ENCODE assay signal across 11 mouse cellular contexts in the genomic region with DNA sequence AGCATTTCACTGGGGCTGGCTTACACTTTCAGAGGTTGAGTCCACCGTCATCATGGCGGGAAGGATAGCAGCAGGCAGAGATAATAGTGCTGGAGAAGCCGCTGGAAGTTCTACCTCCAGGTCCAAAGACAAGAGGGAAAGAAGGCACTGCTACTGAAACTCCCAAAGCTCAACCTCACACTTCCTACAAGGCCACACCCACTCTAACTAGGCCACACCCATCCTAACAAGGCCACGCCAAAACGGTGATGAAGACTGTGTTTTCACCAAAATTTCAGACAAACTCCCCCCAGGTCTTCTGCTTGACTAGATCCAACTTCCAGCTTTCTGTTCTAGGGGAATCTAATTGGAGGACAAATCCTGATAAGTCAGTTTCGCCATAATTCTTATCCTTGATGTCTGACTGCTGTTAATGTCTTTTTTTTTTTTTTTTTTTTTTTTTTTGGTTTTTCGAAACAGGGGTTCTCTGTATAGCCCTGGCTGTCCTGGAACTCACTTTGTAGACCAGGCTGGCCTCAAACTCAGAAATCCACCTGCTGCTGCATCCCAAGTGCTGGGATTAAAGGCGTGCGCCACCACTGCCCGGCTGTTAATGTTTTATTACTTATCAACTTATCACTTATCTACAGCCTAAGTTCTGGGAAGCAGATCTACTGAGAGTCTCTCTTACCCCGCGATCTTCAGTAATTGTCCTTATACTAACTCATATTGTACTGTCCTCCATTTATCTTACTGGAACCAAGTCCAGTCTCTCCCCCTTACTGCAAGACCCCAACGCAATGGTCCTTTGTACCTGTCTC. TPM values are rescaled to one million over a fixed set of nuclear protein-coding genes. Genes with fewer than 3 reads are reported as not detected.
A peak's percentile ranks its signal among the peaks of the same experiment; 100 is the strongest.
DNase-seq lines count a peak whose midpoint lies in the region; ATAC-seq and TF ChIP-seq lines count a peak whose summit lies in the region.
"Had no signal": no experiment of that assay in that cellular context is flagged by ENCODE, and none has a peak within 500 bp of the region (broad histone marks: within the 10 kb centered on the region; RNA-seq: fewer than 3 reads in every experiment).

No protein-coding gene starts in this region.

- no peak for TF ChIP-seq CTCF in stomach, postnatal 0 days (IDR thresholded peaks at IDR 0.05; ENCODE audit: low read depth)

- peaks cover 7% of the 10 kb centered on the region; the same call in 1 of the 2 replicates for H3K4me1 ChIP-seq in heart, embryonic 11.5 days (ENCODE audit: control insufficient read depth, insufficient read depth, low read length)
- peaks cover 4% of the 10 kb centered on the region; the same call in 1 of the 2 replicates for H3K4me1 ChIP-seq in stomach, embryonic 15.5 days
- peaks cover 2% of the 10 kb centered on the region; the same call in 1 of the 2 replicates for H3K4me1 ChIP-seq in stomach, postnatal 0 days (replicated peaks; ENCODE audit: control insufficient read depth, insufficient read depth)
- H3K4me1 ChIP-seq in liver, embryonic 13.5 days (replicated peaks): peaks cover 35% of the 10 kb centered on the region

- no peaks in the 10 kb centered on the region for H3K27me3 ChIP-seq in heart, embryonic 11.5 days (ENCODE audit: control insufficient read depth, insufficient read depth, low read length)
- no peaks in the 10 kb centered on the region for H3K27me3 ChIP-seq in stomach, embryonic 15.5 days (replicated peaks)
- H3K27me3 ChIP-seq in stomach, postnatal 0 days (ENCODE audit: control insufficient read depth, insufficient read depth, low read length): no peaks in the 10 kb centered on the region
- H3K27me3 ChIP-seq in liver, embryonic 13.5 days: no peaks in the 10 kb centered on the region
- H3K27me3 ChIP-seq: Patski had no signal

- no peak for TF ChIP-seq EP300 in stomach, postnatal 0 days (optimal IDR thresholded peaks at IDR 0.05)

- peak overlapping the region; percentile 97; the same call in 1 of the 2 replicates for H3K4me3 ChIP-seq in heart, embryonic 11.5 days (ENCODE audit: low read depth, low read length)
- H3K4me3 ChIP-seq in stomach, embryonic 15.5 days (replicated peaks): peak overlapping the region; percentile 100; the same call in 1 of the 2 replicates
- no peak overlapping the region for H3K4me3 ChIP-seq in stomach, postnatal 0 days (ENCODE audit: low read depth, low read length)
- H3K4me3 ChIP-seq in liver, embryonic 13.5 days (replicated peaks): peak overlapping the region; percentile 96

- peaks cover 5% of the 10 kb centered on the region for H3K36me3 ChIP-seq in heart, embryonic 11.5 days (ENCODE audit: control insufficient read depth, insufficient read depth, low read length)
- H3K36me3 ChIP-seq in stomach, embryonic 15.5 days: no peaks in the 10 kb centered on the region; the same call in 1 of the 2 replicates
- H3K36me3 ChIP-seq in stomach, postnatal 0 days (ENCODE audit: control insufficient read depth, insufficient read depth, low read length): peaks cover 6% of the 10 kb centered on the region; the same call in 1 of the 2 replicates
- peaks cover 22% of the 10 kb centered on the region for H3K36me3 ChIP-seq in liver, embryonic 13.5 days

- no peaks in the 10 kb centered on the region for H3K9me3 ChIP-seq in heart, embryonic 11.5 days (replicated peaks; ENCODE audit: control insufficient read depth, low read length)
- H3K9me3 ChIP-seq in stomach, embryonic 15.5 days: no peaks in the 10 kb centered on the region
- no peaks in the 10 kb centered on the region for H3K9me3 ChIP-seq in stomach, postnatal 0 days (ENCODE audit: control insufficient read depth, low read length)
- no peaks in the 10 kb centered on the region for H3K9me3 ChIP-seq in liver, embryonic 13.5 days (replicated peaks)

- no peak overlapping the region for H3K4me2 ChIP-seq in heart, embryonic 11.5 days
- 0 out of 2 replicates have a peak overlapping the region, but pooled peaks have one; percentile 95 for H3K4me2 ChIP-seq in stomach, embryonic 15.5 days
- no peak overlapping the region for H3K4me2 ChIP-seq in stomach, postnatal 0 days (replicated peaks; ENCODE audit: low read depth)
- H3K4me2 ChIP-seq in liver, embryonic 13.5 days: peak overlapping the region; percentile 95

- ATAC-seq in heart, embryonic 11.5 days (replicated peaks; ENCODE audit: insufficient number of reproducible peaks, low FRiP score, low TSS enrichment): no peak
- no peak for ATAC-seq in stomach, embryonic 15.5 days (ENCODE audit: insufficient read depth, low FRiP score, low read depth)
- ATAC-seq in stomach, postnatal 0 days (ENCODE audit: low FRiP score, low TSS enrichment): no peak
- ATAC-seq in liver, embryonic 13.5 days (ENCODE audit: low read depth): no peak

- DNase-seq in heart, adult 9 months (ENCODE audit: low spot score in 2 of 2): no peak
- DNase-seq in stomach, postnatal 0 days (ENCODE audit: low spot score): no peak
- DNase-seq in liver, embryonic 13.5 days: no peak
- DNase-seq in T-cell, adult 2 months (ENCODE audit: low spot score): no peak
- DNase-seq in testis, postnatal 14 days (ENCODE audit: low spot score): no peak
- DNase-seq in left cerebral cortex, postnatal 25 days (ENCODE audit: low spot score in 2 of 2): no peak

- WGBS in heart, embryonic 11.5 days (ENCODE audit: insufficient replicate concordance): 63% methylated on average over 13 of the region's 13 CpGs
- 66% methylated on average over 13 of the region's 13 CpGs for WGBS in stomach, embryonic 15.5 days
- WGBS in stomach, postnatal 0 days: 70% methylated on average over 13 of the region's 13 CpGs
- 46% methylated on average over 13 of the region's 13 CpGs for WGBS in liver, embryonic 13.5 days (ENCODE audit: insufficient replicate concordance)

- H3K27ac ChIP-seq in heart, embryonic 11.5 days (ENCODE audit: low read depth, low read length): no peak overlapping the region
- H3K27ac ChIP-seq in stomach, embryonic 15.5 days: no peak overlapping the region; the same call in 1 of the 2 replicates
- H3K27ac ChIP-seq in stomach, postnatal 0 days (replicated peaks): no peak overlapping the region
- no peak overlapping the region for H3K27ac ChIP-seq in liver, embryonic 13.5 days

- intact Hi-C loops in left cerebral cortex, postnatal 25 days (cut with DNase I): no loop called here

- no peak overlapping the region for H3K9ac ChIP-seq in heart, embryonic 11.5 days (ENCODE audit: low read depth, low read length)
- no peak overlapping the region for H3K9ac ChIP-seq in stomach, embryonic 15.5 days
- H3K9ac ChIP-seq in stomach, postnatal 0 days (ENCODE audit: low read length): no peak overlapping the region
- H3K9ac ChIP-seq in liver, embryonic 13.5 days: peak overlapping the region; percentile 93; the same call in 1 of the 2 replicates

RNA-seq across cellular contexts. Expression of a gene that starts 0.7 kb away (rescaled TPM):
- 11.0 and 11.4 TPM in 2 replicates for polyA plus RNA-seq in heart, embryonic 11.5 days (2014; fragmentation: Nextera tagmentation; extraction: Ambion mirVana)
- polyA plus RNA-seq in stomach, embryonic 15.5 days (2015; fragmentation: Nextera tagmentation; extraction: Ambion mirVana): 13.3 and 14.1 TPM in 2 replicates
- 7.8 and 8.9 TPM in 2 replicates for polyA plus RNA-seq in stomach, postnatal 0 days (2015; fragmentation: Nextera tagmentation; extraction: Ambion mirVana)
- 8.8 and 9.7 TPM in 2 replicates for polyA plus RNA-seq in liver, embryonic 13.5 days (2015; fragmentation: Nextera tagmentation; extraction: Ambion mirVana)
- total RNA-seq in left cerebral cortex, postnatal 25 days (2021): 10 to 100 TPM; 37.4 to 42.8 TPM

RNA-seq across cellular contexts. Expression of a gene that starts 8.8 kb away (rescaled TPM):
- polyA plus RNA-seq in heart, embryonic 11.5 days (2014; fragmentation: Nextera tagmentation; extraction: Ambion mirVana): 0.26 and 0.61 TPM in 2 replicates
- not detected in 2 replicates for polyA plus RNA-seq in stomach, embryonic 15.5 days (2015; fragmentation: Nextera tagmentation; extraction: Ambion mirVana)
- polyA plus RNA-seq in stomach, postnatal 0 days (2015; fragmentation: Nextera tagmentation; extraction: Ambion mirVana): not detected in 2 replicates
- polyA plus RNA-seq in liver, embryonic 13.5 days (2015; fragmentation: Nextera tagmentation; extraction: Ambion mirVana): not detected in 2 replicates
- total RNA-seq in left cerebral cortex, postnatal 25 days (2021): not detected
- total RNA-seq: gastrocnemius, postnatal 4 days; megakaryocyte progenitor cell, adult 5-6 weeks had no signal
- polyA plus RNA-seq: Patski had no signal

RNA-seq across cellular contexts. Expression of a gene that starts 30.5 kb away (rescaled TPM):
- polyA plus RNA-seq in heart, embryonic 11.5 days (2014; fragmentation: Nextera tagmentation; extraction: Ambion mirVana): 0.11 and 0.13 TPM in 2 replicates
- 0.12 and 0.18 TPM in 2 replicates for polyA plus RNA-seq in stomach, embryonic 15.5 days (2015; fragmentation: Nextera tagmentation; extraction: Ambion mirVana)
- polyA plus RNA-seq in stomach, postnatal 0 days (2015; fragmentation: Nextera tagmentation; extraction: Ambion mirVana): 0.07 and 0.12 TPM in 2 replicates
- polyA plus RNA-seq in liver, embryonic 13.5 days (2015; fragmentation: Nextera tagmentation; extraction: Ambion mirVana): 0.02 TPM in 1 of 2 replicates, not detected in the other
- total RNA-seq in left cerebral cortex, postnatal 25 days (2021): 1 to 10 TPM; 4.1 to 4.8 TPM
- total RNA-seq: megakaryocyte progenitor cell, adult 5-6 weeks had no signal

RNA-seq across cellular contexts. Expression of a gene that starts 37.2 kb away (rescaled TPM):
- 5.9 TPM in 2 replicates for polyA plus RNA-seq in heart, embryonic 11.5 days (2014; fragmentation: Nextera tagmentation; extraction: Ambion mirVana)
- 10.5 and 11.6 TPM in 2 replicates for polyA plus RNA-seq in stomach, embryonic 15.5 days (2015; fragmentation: Nextera tagmentation; extraction: Ambion mirVana)
- 4.0 and 4.7 TPM in 2 replicates for polyA plus RNA-seq in stomach, postnatal 0 days (2015; fragmentation: Nextera tagmentation; extraction: Ambion mirVana)
- polyA plus RNA-seq in liver, embryonic 13.5 days (2015; fragmentation: Nextera tagmentation; extraction: Ambion mirVana): 0.43 and 0.70 TPM in 2 replicates
- 10 to 100 TPM; 49.0 to 54.3 TPM for total RNA-seq in left cerebral cortex, postnatal 25 days (2021)

Comparison
In these comparisons a context has a peak if more than half of its experiments do, and no peak if none do; other contexts are left out.
1. H3K4me2 ChIP-seq: peak in stomach, embryonic 15.5 days (single experiment) and liver, embryonic 13.5 days (single experiment); none in heart, embryonic 11.5 days (single experiment) and stomach, postnatal 0 days (single experiment).